Comparison of ENCODE assay signal across 8 mouse cellular contexts in the genomic region with DNA sequence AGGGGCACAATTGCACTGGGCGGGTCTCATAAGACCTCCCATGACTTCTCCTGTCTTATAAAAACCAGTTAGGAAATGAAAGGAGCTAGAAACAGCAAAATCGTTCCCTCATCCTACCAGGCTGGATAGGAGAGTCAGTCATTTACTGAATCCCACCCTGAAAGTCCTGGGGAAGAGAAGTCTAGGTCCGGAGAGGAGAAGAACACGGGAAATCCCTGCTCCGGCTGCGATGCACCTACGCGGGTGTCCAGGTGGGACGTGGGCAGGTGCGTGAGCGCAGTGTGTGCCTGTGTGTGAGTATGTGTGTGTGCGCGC. TPM values are rescaled to one million over a fixed set of nuclear protein-coding genes. Genes with fewer than 3 reads are reported as not detected.
DNase-seq lines count a peak whose midpoint lies in the region; ATAC-seq lines count a peak whose summit lies in the region.

No protein-coding gene starts in this region.

- H3K9me3 ChIP-seq in heart, embryonic 11.5 days (replicated peaks; ENCODE audit: control insufficient read depth, low read length): no peaks in the 10 kb centered on the region
- no peaks in the 10 kb centered on the region for H3K9me3 ChIP-seq in hindbrain, embryonic 11.5 days (ENCODE audit: control insufficient read depth, low read length)
- no peaks in the 10 kb centered on the region for H3K9me3 ChIP-seq in midbrain, embryonic 12.5 days

- no peak for DNase-seq in heart, adult 18-20 months
- DNase-seq in MN1 (ENCODE audit: low spot score): peak; percentile 17
- peak; percentile 49 for DNase-seq in hindbrain, embryonic 11.5 days (ENCODE audit: low spot score)
- no peak for DNase-seq in adrenal gland, postnatal 4 days (ENCODE audit: low spot score in 2 of 2)
- no peak for DNase-seq in thymus, postnatal 0 days (ENCODE audit: low spot score)

- WGBS in heart, embryonic 11.5 days (ENCODE audit: insufficient replicate concordance): 4% methylated on average over 13 of the region's 13 CpGs
- 5% methylated on average over 13 of the region's 13 CpGs for WGBS in hindbrain, embryonic 11.5 days
- WGBS in midbrain, embryonic 12.5 days: 4% methylated on average over 13 of the region's 13 CpGs

- no peak overlapping the region for H3K27ac ChIP-seq in heart, embryonic 11.5 days (ENCODE audit: low read depth, low read length)
- no peak overlapping the region for H3K27ac ChIP-seq in hindbrain, embryonic 11.5 days (ENCODE audit: low read depth, low read length)
- H3K27ac ChIP-seq in midbrain, embryonic 12.5 days (replicated peaks): peak overlapping the region; percentile 83; the same call in 1 of the 2 replicates

- H3K27me3 ChIP-seq in heart, embryonic 11.5 days (ENCODE audit: control insufficient read depth, insufficient read depth, low read length): peaks cover 5% of the 10 kb centered on the region; the same call in 1 of the 2 replicates
- H3K27me3 ChIP-seq in hindbrain, embryonic 11.5 days (ENCODE audit: control insufficient read depth, insufficient read depth, low read length): peaks cover 15% of the 10 kb centered on the region
- peaks cover 60% of the 10 kb centered on the region for H3K27me3 ChIP-seq in midbrain, embryonic 12.5 days

- no peak for ATAC-seq in heart, embryonic 11.5 days (replicated peaks; ENCODE audit: insufficient number of reproducible peaks, low FRiP score, low TSS enrichment)
- no peak for ATAC-seq in hindbrain, embryonic 11.5 days (ENCODE audit: low FRiP score)
- ATAC-seq in midbrain, embryonic 12.5 days (ENCODE audit: low FRiP score, low read depth): no peak
- ATAC-seq in monocyte, adult 5-6 weeks (replicated peaks; ENCODE audit: insufficient number of reproducible peaks, low FRiP score, low TSS enrichment, poor library complexity, severe bottlenecking): no peak

- peak overlapping the region; percentile 83 for H3K9ac ChIP-seq in heart, embryonic 11.5 days (ENCODE audit: low read depth, low read length)
- H3K9ac ChIP-seq in hindbrain, embryonic 11.5 days (ENCODE audit: low read depth, low read length): peak overlapping the region; percentile 56
- peak overlapping the region; percentile 84 for H3K9ac ChIP-seq in midbrain, embryonic 12.5 days (replicated peaks)

- peak overlapping the region; percentile 72 for H3K4me3 ChIP-seq in heart, embryonic 11.5 days (ENCODE audit: low read depth, low read length)
- H3K4me3 ChIP-seq in hindbrain, embryonic 11.5 days (ENCODE audit: low read depth, low read length): peak overlapping the region; percentile 85
- H3K4me3 ChIP-seq in midbrain, embryonic 12.5 days: peak overlapping the region; percentile 88

- peak overlapping the region; percentile 95 for H3K4me2 ChIP-seq in heart, embryonic 11.5 days
- peak overlapping the region; percentile 84 for H3K4me2 ChIP-seq in hindbrain, embryonic 11.5 days (replicated peaks; ENCODE audit: low read depth, low read length)
- peak overlapping the region; percentile 99 for H3K4me2 ChIP-seq in midbrain, embryonic 12.5 days (replicated peaks)

- H3K4me1 ChIP-seq in heart, embryonic 11.5 days (ENCODE audit: control insufficient read depth, insufficient read depth, low read length): peaks cover 33% of the 10 kb centered on the region
- peaks cover 7% of the 10 kb centered on the region; the same call in 1 of the 2 replicates for H3K4me1 ChIP-seq in hindbrain, embryonic 11.5 days (replicated peaks; ENCODE audit: control insufficient read depth, insufficient read depth, low read length)
- peaks cover 41% of the 10 kb centered on the region for H3K4me1 ChIP-seq in midbrain, embryonic 12.5 days

- no peaks in the 10 kb centered on the region for H3K36me3 ChIP-seq in heart, embryonic 11.5 days (ENCODE audit: control insufficient read depth, insufficient read depth, low read length)
- no peaks in the 10 kb centered on the region for H3K36me3 ChIP-seq in hindbrain, embryonic 11.5 days (ENCODE audit: control insufficient read depth, insufficient read depth, low read length)
- no peaks in the 10 kb centered on the region for H3K36me3 ChIP-seq in midbrain, embryonic 12.5 days

RNA-seq across cellular contexts. Expression of a gene that starts 1.2 kb away (rescaled TPM):
- 9.1 and 9.3 TPM in 2 replicates for polyA plus RNA-seq in heart, embryonic 11.5 days (2014; fragmentation: Nextera tagmentation; extraction: Ambion mirVana)
- total RNA-seq in heart, adult 18-20 months (2021): 10 to 100 TPM; 11.3 to 13.1 TPM
- polyA plus RNA-seq in hindbrain, embryonic 11.5 days (2014; fragmentation: Nextera tagmentation; extraction: Ambion mirVana): 6.3 and 8.1 TPM in 2 replicates
- polyA plus RNA-seq in midbrain, embryonic 12.5 days (2016; fragmentation: Nextera tagmentation; extraction: Ambion mirVana): 5.6 and 6.7 TPM in 2 replicates
- 10 to 100 TPM; 12.8 to 17.5 TPM for total RNA-seq in adrenal gland, postnatal 4 days (2021)
- 0.13 and 0.18 TPM in 2 replicates for polyA plus RNA-seq in thymus, postnatal 0 days (2015; fragmentation: Nextera tagmentation; extraction: Ambion mirVana)
- 0.21 to 1.9 TPM in 2 of 3 replicates, not detected in the other for total RNA-seq in monocyte, adult 5-6 weeks (2017)

Comparison
In these comparisons a context has a peak if more than half of its experiments do, and no peak if none do; other contexts are left out.
1. DNase-seq: peak in MN1 (single experiment) and hindbrain, embryonic 11.5 days (single experiment); none in heart, adult 18-20 months (0 of 2), adrenal gland, postnatal 4 days (0 of 2) and thymus, postnatal 0 days (single experiment).
2. Peak in every context shown above with its lines, with median percentiles within 50 percentile points of each other: H3K4me2 ChIP-seq, H3K4me3 ChIP-seq and H3K9ac ChIP-seq.